Mouse (Mus musculus): Measurements from ENCODE around the gene Anp32b. TPM values are rescaled to one million over a fixed set of nuclear protein-coding genes. Genes with fewer than 3 reads are reported as not detected.
A peak's percentile ranks its signal among the peaks of the same experiment; 100 is the strongest.

The Anp32b gene
- polyA plus RNA-seq, 1 experiment from 2014 or later, result 262 TPM

GRCm38 (mm10) chr4:46432339-46433036 is 18.2 kb upstream of the Anp32b start:
- peak; percentile 73; the same call in 1 of the 2 replicates for ATAC-seq
- no peaks in the 10 kb centered on the region for H3K9me3 ChIP-seq
- H3K4me2 ChIP-seq (replicated peaks), result no peak overlapping the region
- H3K27me3 ChIP-seq (replicated peaks), result no peaks in the 10 kb centered on the region
- H3K4me3 ChIP-seq (replicated peaks), result no peak overlapping the region
- H3K4me1 ChIP-seq (replicated peaks), result no peaks in the 10 kb centered on the region
- no peak overlapping the region for H3K9ac ChIP-seq
- WGBS, result 72% methylated on average over 12 of the region's 12 CpGs
- no peaks in the 10 kb centered on the region for H3K36me3 ChIP-seq
- H3K27ac ChIP-seq, result no peak overlapping the region

GRCm38 (mm10) chr4:46442501-46442900 is 8.2 kb upstream of the Anp32b start:
- Histone ChIP-seq H3K27me3 (replicated peaks) (no peaks in the 10 kb centered on the region), H3K4me1 (replicated peaks) (no peaks in the 10 kb centered on the region), H3K9ac (no peak overlapping the region), H3K4me3 (replicated peaks) (no peak overlapping the region), H3K4me2 (replicated peaks) (no peak overlapping the region), H3K36me3 (no peaks in the 10 kb centered on the region), H3K27ac (no peak overlapping the region), H3K9me3 (no peaks in the 10 kb centered on the region)
- WGBS, result 70% methylated on average over 4 of the region's 4 CpGs
- ATAC-seq, result no peak

- ATAC-seq, result peak; percentile 57; the same call in 1 of the 2 replicates
- Histone ChIP-seq H3K27ac (no peak overlapping the region), H3K36me3 (no peaks in the 10 kb centered on the region), H3K4me1 (replicated peaks) (no peaks in the 10 kb centered on the region), H3K4me2 (replicated peaks) (no peak overlapping the region), H3K9me3 (no peaks in the 10 kb centered on the region), H3K9ac (no peak overlapping the region), H3K4me3 (replicated peaks) (no peak overlapping the region), H3K27me3 (replicated peaks) (no peaks in the 10 kb centered on the region)
- 51% methylated on average over 9 of the region's 9 CpGs for WGBS
Observed at GRCm38 (mm10) chr4:46445237-46445945, 5.3 kb upstream of the Anp32b start.

DNA sequence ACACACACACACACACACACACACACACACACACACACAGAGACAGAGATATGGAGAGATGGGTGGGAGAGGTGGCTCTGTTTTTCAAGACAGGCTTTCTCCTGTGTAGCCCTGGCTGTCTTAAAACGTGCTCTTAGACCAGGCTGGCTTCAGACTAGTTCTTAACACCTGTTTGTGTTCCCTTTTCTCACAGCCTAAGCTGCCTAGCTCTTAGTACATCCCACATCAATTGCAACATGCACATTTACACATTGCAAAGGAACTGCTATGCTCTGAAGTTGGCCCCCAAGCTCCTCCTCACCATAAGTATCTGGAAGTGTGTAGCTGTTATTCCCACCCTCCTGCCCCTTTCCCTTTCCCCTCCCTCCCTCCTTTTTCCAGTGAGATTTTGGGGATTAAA is 3.2 kb upstream of the Anp32b start:
- ATAC-seq, result no peak
- WGBS, result 44% methylated on average over 1 of the region's 1 CpGs
- no peaks in the 10 kb centered on the region for H3K27me3 ChIP-seq (replicated peaks)
- H3K4me1 ChIP-seq (replicated peaks), result no peaks in the 10 kb centered on the region
- no peak overlapping the region for H3K9ac ChIP-seq
- H3K27ac ChIP-seq, result no peak overlapping the region
- no peaks in the 10 kb centered on the region for H3K9me3 ChIP-seq
- no peaks in the 10 kb centered on the region for H3K36me3 ChIP-seq
- no peak overlapping the region for H3K4me3 ChIP-seq (replicated peaks)
- H3K4me2 ChIP-seq (replicated peaks), result no peak overlapping the region

DNA sequence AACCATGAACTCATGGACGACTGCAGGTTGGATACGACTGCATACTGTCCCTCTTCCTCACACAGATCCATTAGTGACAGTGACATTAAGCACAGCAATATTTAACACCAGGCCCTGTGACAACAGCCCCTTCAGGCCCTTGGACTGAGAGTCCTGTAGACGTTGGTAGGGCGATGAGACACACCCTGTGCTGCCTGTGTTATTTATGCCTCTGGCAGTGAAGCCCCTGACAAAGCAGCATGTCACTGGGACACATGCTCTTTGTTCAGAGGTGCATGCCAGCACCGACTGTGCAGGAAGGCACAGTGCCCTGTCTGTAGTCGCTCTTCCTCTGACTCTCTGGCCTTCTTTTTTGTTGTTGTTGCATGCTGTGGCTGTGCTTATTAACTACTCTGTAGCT is 1.8 kb upstream of the Anp32b start:
- no peak overlapping the region for H3K27ac ChIP-seq
- H3K4me1 ChIP-seq (replicated peaks), result 0 out of 2 replicates have a peak, but pooled peaks cover 4% of the 10 kb centered on the region
- 48% methylated on average over 6 of the region's 6 CpGs for WGBS
- no peak for ATAC-seq
- H3K36me3 ChIP-seq, result no peaks in the 10 kb centered on the region
- no peak overlapping the region for H3K4me2 ChIP-seq (replicated peaks)
- no peak overlapping the region for H3K9ac ChIP-seq
- no peak overlapping the region for H3K4me3 ChIP-seq (replicated peaks)
- H3K9me3 ChIP-seq, result no peaks in the 10 kb centered on the region
- H3K27me3 ChIP-seq (replicated peaks), result no peaks in the 10 kb centered on the region

DNA sequence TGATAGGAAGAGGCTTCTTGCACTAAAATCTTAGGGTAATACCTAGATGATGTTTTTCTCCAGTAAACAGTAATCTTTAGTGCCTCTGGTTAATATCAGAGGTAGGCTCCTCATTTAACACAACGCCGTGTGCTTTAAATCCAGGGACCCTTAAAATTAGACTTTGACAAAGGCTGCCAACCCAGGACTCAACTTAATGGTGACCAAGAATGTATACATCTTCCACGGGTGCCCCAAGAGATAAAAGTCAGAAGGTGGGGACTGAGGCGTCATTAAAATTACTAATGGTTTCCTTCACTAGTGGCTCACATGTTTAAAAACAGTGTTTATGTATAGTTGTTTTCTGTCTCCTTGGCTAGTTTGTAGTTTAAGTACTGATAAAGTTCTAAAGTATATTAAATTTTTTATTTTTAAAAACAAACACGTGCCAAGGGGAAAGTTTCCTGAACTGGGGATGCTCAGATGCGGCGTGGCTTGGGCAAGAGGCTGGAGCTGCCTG is 633 bp upstream of the Anp32b start:
- Histone ChIP-seq H3K4me3 (replicated peaks) (peak overlapping the region; percentile 94), H3K36me3 (no peaks in the 10 kb centered on the region), H3K9ac (peak overlapping the region; percentile 98), H3K27ac (peak overlapping the region; percentile 100), H3K4me1 (replicated peaks) (peaks cover 12% of the 10 kb centered on the region), H3K27me3 (replicated peaks) (no peaks in the 10 kb centered on the region), H3K4me2 (replicated peaks) (peak overlapping the region; percentile 81), H3K9me3 (no peaks in the 10 kb centered on the region)
- WGBS, result 19% methylated on average over 7 of the region's 7 CpGs
- no peak for ATAC-seq

DNA sequence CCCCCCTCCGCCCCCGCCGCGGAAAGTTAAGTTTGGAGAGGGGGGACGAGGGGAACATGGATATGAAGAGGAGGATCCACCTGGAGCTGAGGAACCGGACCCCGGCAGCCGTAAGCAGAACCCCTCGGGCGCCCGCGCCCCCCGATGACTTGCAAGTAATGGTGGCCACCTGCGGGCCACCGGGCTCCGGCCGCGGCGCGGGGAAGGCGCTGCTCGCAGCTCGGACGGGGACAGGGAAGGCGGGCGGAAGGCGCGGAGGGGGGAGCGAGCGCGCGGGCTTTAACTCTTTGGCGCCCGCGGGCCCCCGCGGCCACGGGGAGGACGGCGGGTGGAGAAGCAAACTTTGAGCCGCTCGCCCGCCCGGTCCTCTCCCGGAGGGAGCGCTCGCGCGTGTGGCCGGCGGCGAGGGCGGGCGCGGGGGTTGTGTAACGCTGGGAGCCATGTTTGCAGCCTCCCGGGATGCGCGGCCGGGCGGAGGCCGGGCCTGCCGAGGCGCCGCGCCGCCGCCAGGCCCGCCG is 597 bp downstream of the Anp32b start:
- Histone ChIP-seq H3K4me2 (replicated peaks) (peak overlapping the region; percentile 81), H3K4me1 (replicated peaks) (peaks cover 14% of the 10 kb centered on the region), H3K9ac (peak overlapping the region; percentile 98), H3K9me3 (no peaks in the 10 kb centered on the region), H3K4me3 (replicated peaks) (peak overlapping the region; percentile 94), H3K27me3 (replicated peaks) (no peaks in the 10 kb centered on the region), H3K36me3 (no peaks in the 10 kb centered on the region), H3K27ac (peak overlapping the region; percentile 100)
- peak; percentile 49 for ATAC-seq
- WGBS, result under 1% methylated on average over 57 of the region's 70 CpGs

GRCm38 (mm10) chr4:46451758-46452480 is 1.2 kb downstream of the Anp32b start:
- H3K4me3 ChIP-seq (replicated peaks), result peak overlapping the region; percentile 94
- peak; percentile 50 for ATAC-seq
- H3K4me2 ChIP-seq (replicated peaks), result peak overlapping the region; percentile 80
- H3K9ac ChIP-seq, result peak overlapping the region; percentile 98
- H3K9me3 ChIP-seq, result no peaks in the 10 kb centered on the region
- no peaks in the 10 kb centered on the region for H3K36me3 ChIP-seq
- H3K27me3 ChIP-seq (replicated peaks), result no peaks in the 10 kb centered on the region
- H3K4me1 ChIP-seq (replicated peaks), result peaks cover 18% of the 10 kb centered on the region
- H3K27ac ChIP-seq, result peak overlapping the region; percentile 100
- WGBS, result under 1% methylated on average over 98 of the region's 111 CpGs

DNA sequence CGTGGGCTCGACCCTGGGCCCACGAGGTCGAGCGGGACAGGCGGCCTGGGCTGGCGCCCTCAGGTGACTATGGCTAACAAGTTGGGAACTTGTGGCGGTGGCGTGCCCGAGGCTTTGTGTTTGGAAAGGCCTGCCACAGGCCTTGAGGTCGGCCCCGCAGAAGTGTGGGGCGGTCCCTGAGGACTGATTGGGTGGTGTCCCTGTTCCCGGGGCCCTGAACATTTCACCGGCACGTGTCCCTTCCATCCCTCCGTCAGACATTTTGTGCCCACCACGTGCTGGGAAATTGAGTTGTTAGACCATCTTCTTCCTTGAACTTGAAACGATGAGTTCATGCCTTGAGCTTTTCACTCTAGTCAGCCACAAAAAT is 1.8 kb downstream of the Anp32b start:
- Histone ChIP-seq H3K4me3 (replicated peaks) (peak overlapping the region; percentile 94), H3K9ac (peak overlapping the region; percentile 98), H3K4me1 (replicated peaks) (peaks cover 18% of the 10 kb centered on the region), H3K27me3 (replicated peaks) (no peaks in the 10 kb centered on the region), H3K27ac (peak overlapping the region; percentile 100), H3K36me3 (no peaks in the 10 kb centered on the region), H3K4me2 (replicated peaks) (peak overlapping the region; percentile 80), H3K9me3 (no peaks in the 10 kb centered on the region)
- peak; percentile 54 for ATAC-seq
- WGBS, result 0% methylated on average over 19 of the region's 19 CpGs

- no peak for ATAC-seq
- 32% methylated on average over 13 of the region's 13 CpGs for WGBS
- Histone ChIP-seq H3K9ac (peak overlapping the region; percentile 98), H3K27me3 (replicated peaks) (no peaks in the 10 kb centered on the region), H3K4me1 (replicated peaks) (peaks cover 18% of the 10 kb centered on the region), H3K4me3 (replicated peaks) (peak overlapping the region; percentile 94), H3K9me3 (no peaks in the 10 kb centered on the region), H3K4me2 (replicated peaks) (peak overlapping the region; percentile 80), H3K27ac (peak overlapping the region; percentile 100), H3K36me3 (no peaks in the 10 kb centered on the region)
Observed at GRCm38 (mm10) chr4:46452855-46453719, 2.4 kb downstream of the Anp32b start.

GRCm38 (mm10) chr4:46454097-46454864 is 3.6 kb downstream of the Anp32b start:
- Histone ChIP-seq H3K4me2 (replicated peaks) (peak overlapping the region; percentile 80), H3K27me3 (replicated peaks) (no peaks in the 10 kb centered on the region), H3K9me3 (no peaks in the 10 kb centered on the region), H3K36me3 (no peaks in the 10 kb centered on the region), H3K4me1 (replicated peaks) (peaks cover 18% of the 10 kb centered on the region), H3K27ac (no peak overlapping the region), H3K4me3 (replicated peaks) (no peak overlapping the region), H3K9ac (no peak overlapping the region)
- no peak for ATAC-seq
- WGBS, result 70% methylated on average over 5 of the region's 5 CpGs

Data from intestine, embryonic 15.5 days (tissue).